Mouse (Mus musculus) megakaryocyte, embryonic 14.5 days (primary cell): Measurements from ENCODE around the gene Lnx1.

Experiments used
- FLI1 ChIP-seq: IDR thresholded peaks from 2 replicates; pipeline ENCODE4 v1.6.1; 2012; ENCODE audit warnings: low read length, inconsistent platforms, mixed read lengths
- GATA1 ChIP-seq: IDR thresholded peaks from 3 replicates; pipeline ENCODE4 v1.6.1; 2012; ENCODE audit warnings: mixed read lengths, low read length, inconsistent platforms, borderline replicate concordance

DNA sequence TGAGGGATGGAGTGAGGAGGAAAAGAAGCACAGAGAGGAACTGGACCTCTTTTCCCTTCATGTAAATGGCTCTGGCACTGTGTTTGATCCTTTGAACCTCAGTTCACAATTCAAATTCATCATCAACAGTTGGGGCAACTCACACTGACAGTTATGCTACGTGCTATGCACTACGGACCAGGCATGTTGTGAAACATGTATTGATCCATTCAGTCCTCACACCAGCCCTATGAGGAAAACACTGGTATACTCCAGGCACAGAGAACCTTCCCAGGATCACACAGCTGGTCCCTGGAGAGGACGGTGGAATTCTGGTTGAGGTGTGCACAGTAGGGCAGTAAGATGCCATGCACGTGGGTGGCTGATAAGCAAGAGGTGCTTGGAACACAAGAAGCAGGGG is 62.2 kb downstream of the Lnx1 start:
- no peak for TF ChIP-seq FLI1
- TF ChIP-seq GATA1 = no peak
